Mouse (Mus musculus): ENCODE data around the gene Ufc1. TPM values are rescaled to one million over a fixed set of nuclear protein-coding genes. Genes with fewer than 3 reads are reported as not detected.

Gene Ufc1
- total and polyA plus RNA-seq, 3 experiments, result 71.0 to 408 (median 101) TPM

DNA sequence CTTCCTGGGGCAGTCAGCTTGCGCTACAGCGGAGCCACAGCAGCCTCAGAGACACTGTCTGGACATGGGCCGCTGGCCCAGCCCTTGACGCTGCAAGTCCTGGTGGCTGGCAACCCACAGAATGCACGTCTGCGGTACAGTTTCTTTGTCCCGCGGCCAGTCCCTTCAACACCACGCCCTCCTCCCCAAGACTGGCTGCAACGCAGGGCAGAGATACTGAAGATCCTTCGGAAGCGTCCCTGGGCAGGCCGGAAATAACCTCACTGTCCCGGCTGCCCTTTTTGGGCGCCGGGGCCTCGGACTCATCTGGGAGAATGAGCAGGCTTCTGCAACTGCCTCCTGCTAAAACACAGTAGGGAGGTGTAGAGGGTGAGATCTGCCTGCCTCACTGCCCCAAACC is 35.9 kb downstream of the Ufc1 start:
- Histone ChIP-seq H3K9me3 (replicated peaks; ENCODE audit: insufficient read depth, low read length) (no peaks in the 10 kb centered on the region), H3K9ac (ENCODE audit: control insufficient read depth, low read depth, low read length, poor library complexity, severe bottlenecking) (no peak overlapping the region), H3K4me1 (ENCODE audit: control insufficient read depth in 1 of 2, insufficient read depth in 2 of 2, low read length in 2 of 2) (peaks cover 0 to 6% of the 10 kb centered on the region in 2 experiments; a peak in 1 of 4 replicates), H3K4me3 (ENCODE audit: control insufficient read depth in 1 of 2, insufficient read depth in 1 of 2, low read depth in 2 of 2, low read length in 2 of 2) (no peak overlapping the region), H3K36me3 (ENCODE audit: control insufficient read depth in 1 of 2, insufficient read depth in 2 of 2, low read length in 2 of 2) (peaks cover 0 to 3% of the 10 kb centered on the region in 2 experiments; a peak in 2 of 4 replicates), H3K27me3 (ENCODE audit: control insufficient read depth in 1 of 2, insufficient read depth in 2 of 2, low read length in 2 of 2) (peaks cover 0 to 3% of the 10 kb centered on the region in 2 experiments; a peak in 3 of 4 replicates), H3K27ac (ENCODE audit: control insufficient read depth, low read depth, low read length) (no peak overlapping the region), H3K79me2 (ENCODE audit: control insufficient read depth, insufficient read depth, low read length, poor library complexity) (no peaks in the 10 kb centered on the region)
- DNase-seq (ENCODE audit: low read depth, low spot score), result no peak
- TF ChIP-seq POLR2A (IDR thresholded peaks at IDR 0.05; ENCODE audit: control insufficient read depth in 1 of 2, insufficient read depth in 1 of 2, low read depth in 1 of 2, low read length in 2 of 2, poor library complexity in 1 of 2), result no peak
- no peak for TF ChIP-seq POLR2AphosphoS2 (IDR thresholded peaks at IDR 0.05; ENCODE audit: low read length)
- no peak for TF ChIP-seq JUND (IDR thresholded peaks at IDR 0.05; ENCODE audit: low read depth, low read length)
- no peak for TF ChIP-seq MAX (IDR thresholded peaks at IDR 0.05; ENCODE audit: low read length)
- no peak for TF ChIP-seq EP300 (IDR thresholded peaks at IDR 0.05; ENCODE audit: low read depth in 1 of 2, low read length in 2 of 2)
- no peak for TF ChIP-seq MXI1 (IDR thresholded peaks at IDR 0.05; ENCODE audit: low read depth, low read length)
- TF ChIP-seq MAZ (IDR thresholded peaks at IDR 0.05; ENCODE audit: low read depth, low read length), result no peak
- no peak for TF ChIP-seq POLR2AphosphoS5 (IDR thresholded peaks at IDR 0.05; ENCODE audit: borderline replicate concordance, low read depth, low read length)
- TF ChIP-seq MYC (IDR thresholded peaks at IDR 0.05; ENCODE audit: low read depth, low read length), result no peak
- no peak for TF ChIP-seq USF1 (IDR thresholded peaks at IDR 0.05; ENCODE audit: low read depth, low read length)
- TF ChIP-seq E2F4 (IDR thresholded peaks at IDR 0.05; ENCODE audit: borderline replicate concordance, low read depth, low read length), result no peak
- no peak for TF ChIP-seq TAL1 (IDR thresholded peaks at IDR 0.05; ENCODE audit: low read length)
- no peak for TF ChIP-seq CHD1 (IDR thresholded peaks at IDR 0.05; ENCODE audit: low read depth, low read length)
- no peak for TF ChIP-seq USF2 (IDR thresholded peaks at IDR 0.05; ENCODE audit: borderline replicate concordance in 1 of 2, insufficient read depth in 1 of 2, low read depth in 1 of 2, low read length in 2 of 2)
- TF ChIP-seq MAFK (IDR thresholded peaks at IDR 0.05; ENCODE audit: borderline replicate concordance, low read depth, low read length), result no peak
- no peak for TF ChIP-seq MYB (IDR thresholded peaks at IDR 0.05; ENCODE audit: low read depth, low read length)
- TF ChIP-seq MEF2A (IDR thresholded peaks at IDR 0.05; ENCODE audit: extremely low read depth, insufficient replicate concordance, low read depth, low read length, poor library complexity, severe bottlenecking), result no peak
- TF ChIP-seq ZNF384 (IDR thresholded peaks at IDR 0.05; ENCODE audit: low read depth, low read length), result no peak

DNA sequence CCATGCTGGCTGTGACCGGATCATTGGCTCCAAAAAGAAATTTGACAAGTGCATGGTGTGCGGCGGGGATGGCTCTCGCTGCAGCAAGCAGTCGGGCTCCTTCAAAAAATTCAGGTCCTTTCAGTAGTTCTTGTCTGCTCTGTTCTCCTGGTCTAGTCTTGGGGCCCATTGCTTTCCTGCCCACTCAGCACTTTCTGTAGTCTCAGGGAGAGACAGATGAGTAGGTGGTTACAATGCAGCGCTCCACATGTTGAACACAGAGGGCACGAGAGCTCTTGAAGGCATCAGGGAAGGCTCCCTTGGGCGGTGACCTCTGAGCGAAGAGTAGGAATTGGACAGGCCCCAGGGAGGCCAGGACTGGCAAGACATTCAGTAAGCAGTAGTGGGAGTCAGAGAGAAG is 37.0 kb downstream of the Ufc1 start:
- no peak for TF ChIP-seq MAZ (IDR thresholded peaks at IDR 0.05; ENCODE audit: low read depth, low read length)
- no peak for TF ChIP-seq ZKSCAN1 (IDR thresholded peaks at IDR 0.05; ENCODE audit: low read depth, low read length)
- peak; percentile 24; the same call in 1 of the 2 replicates for TF ChIP-seq MAFK (IDR thresholded peaks at IDR 0.05; ENCODE audit: borderline replicate concordance, low read depth, low read length)
- TF ChIP-seq ETS1 (IDR thresholded peaks at IDR 0.05; ENCODE audit: low read depth, low read length), result no peak
- TF ChIP-seq UBTF (IDR thresholded peaks at IDR 0.05; ENCODE audit: borderline replicate concordance, insufficient read depth, low read depth, low read length), result no peak
- H3K27me3 ChIP-seq (ENCODE audit: control insufficient read depth in 1 of 2, insufficient read depth in 2 of 2, low read length in 2 of 2), result peaks cover 0 to 5% of the 10 kb centered on the region in 2 experiments; a peak in 3 of 4 replicates
- H3K4me3 ChIP-seq (ENCODE audit: control insufficient read depth in 1 of 2, insufficient read depth in 1 of 2, low read depth in 2 of 2, low read length in 2 of 2), result no peak overlapping the region
- no peaks in the 10 kb centered on the region for H3K79me2 ChIP-seq (ENCODE audit: control insufficient read depth, insufficient read depth, low read length, poor library complexity)
- H3K9ac ChIP-seq (ENCODE audit: control insufficient read depth, low read depth, low read length, poor library complexity, severe bottlenecking), result no peak overlapping the region
- no peak for DNase-seq (ENCODE audit: low read depth, low spot score)
- H3K4me1 ChIP-seq (ENCODE audit: control insufficient read depth in 1 of 2, insufficient read depth in 2 of 2, low read length in 2 of 2), result 0 out of 4 replicates have a peak, but pooled peaks cover 0 to under 1% of the 10 kb centered on the region in 2 experiments
- no peaks in the 10 kb centered on the region for H3K36me3 ChIP-seq (ENCODE audit: control insufficient read depth in 1 of 2, insufficient read depth in 2 of 2, low read length in 2 of 2)
- H3K27ac ChIP-seq (ENCODE audit: control insufficient read depth, low read depth, low read length), result no peak overlapping the region
- no peaks in the 10 kb centered on the region for H3K9me3 ChIP-seq (replicated peaks; ENCODE audit: insufficient read depth, low read length)

Measured in MEL (cell line).